Comparison of ENCODE assay signal across 8 mouse cellular contexts in the genomic region with DNA sequence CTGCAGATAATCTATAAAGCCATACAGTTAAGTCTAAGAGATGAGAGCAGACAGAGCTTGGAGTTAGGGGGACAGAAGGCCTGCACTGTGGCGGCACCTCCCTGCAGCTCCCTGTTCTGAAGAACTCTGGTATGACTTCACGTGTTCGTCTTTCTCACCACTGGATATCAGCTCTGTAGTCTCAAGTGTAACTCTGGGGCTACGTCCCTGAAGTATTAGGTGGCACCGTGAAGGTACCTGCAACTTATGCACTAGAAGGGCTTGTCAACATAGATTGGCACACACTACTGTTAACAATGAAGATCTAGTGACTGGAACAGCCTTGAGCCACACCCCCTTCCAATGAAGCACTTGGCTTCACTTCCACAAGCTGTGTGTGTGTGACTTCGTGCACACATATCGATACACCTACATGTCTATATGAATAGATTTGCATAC. TPM values are rescaled to one million over a fixed set of nuclear protein-coding genes. Genes with fewer than 3 reads are reported as not detected.
A peak's percentile ranks its signal among the peaks of the same experiment; 100 is the strongest.
DNase-seq lines count a peak whose midpoint lies in the region; ATAC-seq lines count a peak whose summit lies in the region.

No protein-coding gene starts in this region.

- H3K4me1 ChIP-seq in lung, embryonic 15.5 days: peaks cover 4% of the 10 kb centered on the region; the same call in 1 of the 2 replicates
- H3K4me1 ChIP-seq in limb, embryonic 15.5 days: no peaks in the 10 kb centered on the region; the same call in 1 of the 2 replicates

- no peaks in the 10 kb centered on the region for H3K36me3 ChIP-seq in lung, embryonic 15.5 days
- H3K36me3 ChIP-seq in limb, embryonic 15.5 days: no peaks in the 10 kb centered on the region
- no peaks in the 10 kb centered on the region for H3K36me3 ChIP-seq in splenic B cell, adult 2 months (ENCODE audit: control insufficient read depth, insufficient read depth, low read length, poor library complexity, severe bottlenecking)

- no peaks in the 10 kb centered on the region for H3K9me3 ChIP-seq in lung, embryonic 15.5 days
- no peaks in the 10 kb centered on the region for H3K9me3 ChIP-seq in limb, embryonic 15.5 days

- ATAC-seq in lung, embryonic 15.5 days (ENCODE audit: borderline replicate concordance, extremely low read depth, low FRiP score, low TSS enrichment): peak; percentile 33; the same call in 1 of the 2 replicates
- peak; percentile 20 for ATAC-seq in granulocyte monocyte progenitor cell, adult 5-6 weeks (replicated peaks; ENCODE audit: poor library complexity, severe bottlenecking)
- ATAC-seq in limb, embryonic 15.5 days (ENCODE audit: insufficient number of reproducible peaks, low FRiP score, low TSS enrichment, low read depth): no peak

- no peak overlapping the region for H3K4me3 ChIP-seq in lung, embryonic 15.5 days
- no peak overlapping the region for H3K4me3 ChIP-seq in limb, embryonic 15.5 days

- no peak overlapping the region for H3K27ac ChIP-seq in lung, embryonic 15.5 days
- H3K27ac ChIP-seq in limb, embryonic 15.5 days: no peak overlapping the region

- no peaks in the 10 kb centered on the region for H3K27me3 ChIP-seq in lung, embryonic 15.5 days
- 0 out of 2 replicates have a peak, but pooled peaks cover 3% of the 10 kb centered on the region for H3K27me3 ChIP-seq in limb, embryonic 15.5 days
- no peaks in the 10 kb centered on the region for H3K27me3 ChIP-seq in splenic B cell, adult 2 months (ENCODE audit: control insufficient read depth, insufficient read depth, low read length, poor library complexity, severe bottlenecking)

- H3K9ac ChIP-seq in lung, embryonic 15.5 days: no peak overlapping the region
- no peak overlapping the region for H3K9ac ChIP-seq in limb, embryonic 15.5 days

- WGBS in lung, embryonic 15.5 days: 56% methylated on average over 7 of the region's 7 CpGs
- 63% methylated on average over 7 of the region's 7 CpGs for WGBS in limb, embryonic 15.5 days

- H3K4me2 ChIP-seq in lung, embryonic 15.5 days: peak overlapping the region; percentile 25
- H3K4me2 ChIP-seq in limb, embryonic 15.5 days: peak overlapping the region; percentile 37

- no peak for DNase-seq in lung, postnatal 36 days
- peak; percentile 11 for DNase-seq in splenic B cell, adult 2 months (ENCODE audit: low read depth, low spot score)
- DNase-seq in cerebellum, postnatal 4 days (ENCODE audit: low spot score in 2 of 2): no peak
- DNase-seq in B cell, adult 2 months: no peak
- no peak for DNase-seq in lung, adult 18-20 months

RNA-seq across cellular contexts. Expression of a gene that starts 25.5 kb away (rescaled TPM):
- polyA plus RNA-seq in lung, embryonic 15.5 days (2015; fragmentation: Nextera tagmentation; extraction: Ambion mirVana): 1.4 and 2.4 TPM in 2 replicates
- 99.5 and 105 TPM in 2 replicates for total RNA-seq in granulocyte monocyte progenitor cell, adult 5-6 weeks (2014; fragmentation: Nextera tagmentation)
- total RNA-seq in granulocyte monocyte progenitor cell, adult 5-6 weeks (2017): 146 and 174 TPM in 2 replicates
- polyA plus RNA-seq in limb, embryonic 15.5 days (2015; fragmentation: Nextera tagmentation; extraction: Ambion mirVana): 2.5 and 2.7 TPM in 2 replicates
